Mouse (Mus musculus) kidney, embryonic 15.5 days (tissue): ENCODE measurements around the gene Rimbp2. TPM values are rescaled to one million over a fixed set of nuclear protein-coding genes. Genes with fewer than 3 reads are reported as not detected.

Source experiments
- ATAC-seq: fragments of 200-750 bp; cut with Nextera tagmentation; replicated peaks from 2 replicates; pipeline ENCODE4 v1.8.0; 2017; ENCODE audit warnings: moderate TSS enrichment; ENCODE audit not compliant: low FRiP score
- H3K27ac ChIP-seq: fragments of 300-500 bp; sonication (generic); 2 replicates; pipeline ENCODE4 v1.5.1; 2015; ENCODE audit warnings: mild to moderate bottlenecking, inconsistent platforms
- H3K27me3 ChIP-seq: fragments of 300-500 bp; sonication (generic); 2 replicates; pipeline ENCODE4 v1.6.1; 2015; ENCODE audit warnings: inconsistent platforms
- H3K36me3 ChIP-seq: fragments of 300-500 bp; sonication (generic); 2 replicates; pipeline ENCODE4 v1.6.1; 2015; ENCODE audit warnings: inconsistent platforms
- H3K4me1 ChIP-seq: fragments of 300-500 bp; sonication (generic); 2 replicates; pipeline ENCODE4 v1.6.1; 2015; ENCODE audit warnings: inconsistent platforms
- H3K4me2 ChIP-seq: fragments of 300-500 bp; sonication (generic); 2 replicates; pipeline ENCODE4 v1.6.1; 2015; ENCODE audit warnings: moderate library complexity, mild to moderate bottlenecking, inconsistent platforms
- H3K4me3 ChIP-seq: fragments of 300-500 bp; sonication (generic); replicated peaks from 2 replicates; pipeline ENCODE4 v1.5.1; 2015; ENCODE audit warnings: mild to moderate bottlenecking, inconsistent platforms
- H3K9ac ChIP-seq: fragments of 300-500 bp; sonication (generic); 2 replicates; pipeline ENCODE4 v1.6.1; 2015; ENCODE audit warnings: mild to moderate bottlenecking, inconsistent platforms
- H3K9me3 ChIP-seq: fragments of 300-500 bp; sonication (generic); replicated peaks from 2 replicates; pipeline ENCODE4 v1.6.1; 2016; ENCODE audit warnings: inconsistent platforms
- WGBS: fragments of 180-500 bp; shearing (Covaris S2); methylation state at CpG from one replicate; pipeline ENCODE4 v1.1.7; 2015; ENCODE audit warnings: mixed read lengths; 5-methylcytosine and 5-hydroxymethylcytosine counted together
- polyA plus RNA-seq: library from polyadenylated mRNA; unstranded; fragments of >200 nt; fragmentation: Nextera tagmentation; extraction: Ambion mirVana; gene quantifications from 2 replicates; pipeline ENCODE4 v1.2.1, GENCODE M21; 2015

Rimbp2 gene
- polyA plus RNA-seq, 1 experiment from 2014 or later, result 0.36 TPM

DNA sequence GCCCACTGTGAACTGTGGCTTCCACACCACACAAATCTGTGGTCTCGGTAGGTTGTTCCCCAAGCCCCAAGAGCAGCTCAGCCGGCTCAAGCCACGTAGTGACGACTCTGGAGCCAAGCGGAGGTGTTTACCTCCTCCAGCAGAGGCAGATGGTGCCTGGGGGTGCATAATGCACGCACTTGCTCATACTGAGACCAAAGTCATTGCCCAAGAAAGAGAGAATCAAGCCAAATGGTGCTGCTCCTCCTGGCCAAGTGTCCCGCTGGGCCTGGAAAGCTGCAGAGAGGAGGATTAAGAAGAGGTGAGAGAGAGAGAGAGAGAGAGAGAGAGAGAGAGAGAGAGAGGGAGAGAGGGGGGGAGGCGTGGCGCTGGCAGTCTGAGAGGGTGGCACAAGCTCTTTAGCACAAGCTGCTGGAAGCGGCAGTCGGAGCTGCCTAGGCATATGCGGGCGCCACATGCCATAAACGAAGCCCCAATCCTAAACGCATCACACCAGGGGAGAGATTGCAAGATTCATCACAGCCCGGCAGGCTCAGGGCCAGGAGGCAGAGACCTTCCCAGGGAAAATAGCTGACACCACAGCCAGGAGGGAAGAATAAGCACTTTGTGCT is 75.8 kb downstream of the Rimbp2 start:
- Histone ChIP-seq H3K36me3 (no peaks in the 10 kb centered on the region), H3K4me1 (no peaks in the 10 kb centered on the region), H3K27me3 (peaks cover 10% of the 10 kb centered on the region; the same call in 1 of the 2 replicates), H3K4me3 (no peak overlapping the region), H3K27ac (no peak overlapping the region), H3K9me3 (no peaks in the 10 kb centered on the region), H3K9ac (no peak overlapping the region), H3K4me2 (no peak overlapping the region)
- ATAC-seq, result no peak
- WGBS, result 16% methylated on average over 16 of the region's 16 CpGs

DNA sequence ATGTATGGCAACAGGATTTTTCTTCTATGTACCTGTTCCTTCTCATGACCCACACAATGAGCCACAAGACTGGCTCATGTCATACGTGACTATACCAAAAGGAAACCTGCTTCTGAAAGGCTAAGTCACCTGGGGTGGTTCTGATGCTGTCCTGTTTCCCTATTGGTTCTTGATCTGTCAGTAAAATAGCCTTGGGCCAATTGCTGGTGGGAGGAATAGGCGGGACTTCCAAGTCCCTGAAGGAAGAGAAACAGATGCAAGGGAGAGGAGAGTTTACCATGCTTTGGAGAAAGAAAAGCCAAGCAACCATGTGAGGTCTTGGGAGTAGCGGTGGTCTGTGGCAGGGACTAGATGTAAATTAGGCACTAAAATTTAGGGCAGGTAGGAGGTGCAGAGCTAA is 81.6 kb downstream of the Rimbp2 start:
- no peak for ATAC-seq

DNA sequence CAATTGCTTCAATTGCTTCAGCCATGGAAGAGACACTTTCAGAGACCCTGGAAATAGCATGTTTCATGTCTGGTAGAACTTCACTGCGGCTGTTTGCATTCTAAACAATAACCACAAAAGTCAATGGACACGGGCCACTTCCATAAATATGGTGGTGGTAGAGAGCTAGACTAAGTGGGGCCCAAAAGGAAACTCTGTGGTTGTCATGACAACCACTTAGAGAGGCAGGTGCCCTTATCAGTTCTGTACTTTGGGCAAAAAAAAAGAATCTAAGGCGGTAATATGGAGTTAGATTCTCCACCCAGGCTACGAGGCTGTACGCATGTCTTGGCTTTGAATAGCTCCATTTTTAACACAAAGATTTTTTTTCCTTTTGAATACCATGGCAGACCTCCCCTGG is 86.5 kb downstream of the Rimbp2 start:
- 90% methylated on average over 5 of the region's 5 CpGs for WGBS
- Histone ChIP-seq H3K9ac (no peak overlapping the region), H3K4me1 (no peaks in the 10 kb centered on the region), H3K9me3 (no peaks in the 10 kb centered on the region), H3K27ac (no peak overlapping the region), H3K36me3 (no peaks in the 10 kb centered on the region), H3K4me2 (no peak overlapping the region), H3K27me3 (no peaks in the 10 kb centered on the region), H3K4me3 (no peak overlapping the region)
- no peak for ATAC-seq

More for the DNA sequence above, 81.6 kb downstream of the Rimbp2 start:
- H3K4me3 ChIP-seq, result no peak overlapping the region
- no peaks in the 10 kb centered on the region for H3K4me1 ChIP-seq
- no peaks in the 10 kb centered on the region for H3K27me3 ChIP-seq
- no peaks in the 10 kb centered on the region for H3K9me3 ChIP-seq
- no peak overlapping the region for H3K27ac ChIP-seq
- no peaks in the 10 kb centered on the region for H3K36me3 ChIP-seq
- no peak overlapping the region for H3K4me2 ChIP-seq
- 59% methylated on average over 3 of the region's 3 CpGs for WGBS
- no peak overlapping the region for H3K9ac ChIP-seq

DNA sequence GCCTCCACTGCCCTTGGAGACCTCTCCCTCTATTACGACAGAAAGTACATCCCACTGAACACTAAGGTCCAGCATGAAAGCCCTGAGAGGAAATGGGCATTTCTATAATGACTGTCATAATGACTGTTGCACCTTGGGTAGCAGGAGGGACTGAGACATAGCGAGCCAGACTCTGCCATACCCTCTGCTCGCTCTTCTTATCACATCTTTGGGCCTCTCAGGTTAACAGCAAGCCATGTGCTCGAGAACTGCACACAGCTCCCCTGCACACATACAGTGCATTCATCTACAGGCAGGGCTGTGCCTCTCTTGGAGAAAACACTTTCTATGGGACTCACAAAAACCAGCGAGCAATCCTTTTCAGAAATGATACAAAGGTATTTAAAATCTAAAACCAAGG is 87.0 kb downstream of the Rimbp2 start:
- H3K27ac ChIP-seq, result no peak overlapping the region
- H3K4me3 ChIP-seq, result no peak overlapping the region
- H3K4me1 ChIP-seq, result no peaks in the 10 kb centered on the region
- H3K36me3 ChIP-seq, result no peaks in the 10 kb centered on the region
- no peak for ATAC-seq
- no peak overlapping the region for H3K9ac ChIP-seq
- no peaks in the 10 kb centered on the region for H3K27me3 ChIP-seq
- no peaks in the 10 kb centered on the region for H3K9me3 ChIP-seq
- no peak overlapping the region for H3K4me2 ChIP-seq
- 77% methylated on average over 5 of the region's 5 CpGs for WGBS

DNA sequence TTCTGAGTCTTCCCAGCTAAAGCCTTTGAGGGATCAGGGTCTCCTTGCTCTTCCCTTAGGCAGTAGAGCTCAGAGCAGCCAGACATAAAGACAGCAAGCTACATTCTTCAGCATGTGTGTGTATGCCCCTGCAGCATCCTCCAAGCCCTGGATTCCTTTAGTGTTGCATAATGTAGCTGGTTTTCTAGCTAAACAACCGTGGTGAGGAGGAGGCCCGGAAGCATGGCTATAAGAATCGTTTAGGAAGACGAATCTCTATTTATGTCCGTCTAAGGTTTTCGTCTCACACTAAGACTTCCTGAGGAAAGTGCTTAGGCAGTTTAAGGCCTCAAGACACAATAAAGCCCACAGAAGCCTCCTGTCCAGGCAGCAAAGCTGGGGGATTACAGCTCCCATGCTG is 89.8 kb downstream of the Rimbp2 start:
- 34% methylated on average over 6 of the region's 6 CpGs for WGBS

DNA sequence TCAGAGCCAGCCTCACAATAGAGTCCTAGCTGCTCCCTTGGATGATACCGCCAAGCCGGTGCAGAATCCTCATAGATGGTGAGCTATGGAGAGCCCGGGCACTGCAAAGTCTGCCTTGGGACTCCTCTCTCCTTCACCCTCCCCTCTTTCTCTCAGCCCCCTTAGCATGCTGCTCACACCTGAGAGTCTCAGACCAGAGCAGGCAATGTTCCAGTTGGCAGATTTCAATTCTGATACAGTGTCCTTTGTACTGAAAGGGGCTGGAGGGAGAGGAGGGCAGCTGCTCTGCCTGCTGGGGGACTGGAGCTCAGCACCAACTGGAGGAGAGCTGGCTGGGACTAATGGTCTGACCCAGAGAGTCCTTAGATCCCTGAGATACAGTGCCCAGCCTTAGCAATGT is 92.4 kb downstream of the Rimbp2 start:
- Histone ChIP-seq H3K4me1 (no peaks in the 10 kb centered on the region), H3K36me3 (no peaks in the 10 kb centered on the region), H3K27ac (no peak overlapping the region), H3K9ac (no peak overlapping the region), H3K27me3 (no peaks in the 10 kb centered on the region), H3K4me2 (no peak overlapping the region), H3K4me3 (no peak overlapping the region), H3K9me3 (no peaks in the 10 kb centered on the region)
- ATAC-seq, result no peak
- 87% methylated on average over 3 of the region's 3 CpGs for WGBS

More for the DNA sequence above, 89.8 kb downstream of the Rimbp2 start:
- Histone ChIP-seq H3K4me2 (no peak overlapping the region), H3K9ac (no peak overlapping the region), H3K36me3 (no peaks in the 10 kb centered on the region), H3K4me3 (no peak overlapping the region), H3K27ac (no peak overlapping the region), H3K27me3 (no peaks in the 10 kb centered on the region), H3K4me1 (no peaks in the 10 kb centered on the region), H3K9me3 (no peaks in the 10 kb centered on the region)
- ATAC-seq, result no peak

- H3K4me3 ChIP-seq, result no peak overlapping the region
- no peak overlapping the region for H3K4me2 ChIP-seq
- 54% methylated on average over 6 of the region's 6 CpGs for WGBS
- no peaks in the 10 kb centered on the region for H3K9me3 ChIP-seq
- no peaks in the 10 kb centered on the region for H3K27me3 ChIP-seq
- no peaks in the 10 kb centered on the region for H3K36me3 ChIP-seq
- H3K27ac ChIP-seq, result no peak overlapping the region
- ATAC-seq, result no peak
- no peak overlapping the region for H3K9ac ChIP-seq
- no peaks in the 10 kb centered on the region for H3K4me1 ChIP-seq
Measured at GRCm38 (mm10) chr5:128852791-128853190, 100.5 kb downstream of the Rimbp2 start.

DNA sequence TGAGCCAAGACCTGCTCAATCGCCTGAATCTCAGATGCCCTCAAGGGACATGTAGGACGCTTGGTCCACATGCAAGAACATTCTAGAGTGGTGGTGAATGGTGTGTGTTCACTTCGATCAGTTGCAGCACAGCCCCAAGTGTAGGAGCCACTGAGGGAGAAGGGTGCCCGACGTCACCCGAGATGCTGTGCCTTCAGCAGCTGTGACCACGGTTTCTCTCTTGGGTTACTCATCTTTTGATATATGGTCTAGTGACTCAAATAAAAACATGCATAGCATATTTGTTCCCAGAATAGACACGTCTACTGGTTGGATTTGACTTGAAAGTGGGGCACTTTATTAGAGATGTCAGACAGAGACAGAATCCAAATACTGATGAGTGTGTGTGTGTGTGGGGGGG is 105.5 kb downstream of the Rimbp2 start:
- H3K9ac ChIP-seq, result no peak overlapping the region
- no peaks in the 10 kb centered on the region for H3K27me3 ChIP-seq
- ATAC-seq, result no peak
- no peak overlapping the region for H3K4me3 ChIP-seq
- 72% methylated on average over 8 of the region's 8 CpGs for WGBS
- H3K36me3 ChIP-seq, result no peaks in the 10 kb centered on the region
- no peaks in the 10 kb centered on the region for H3K4me1 ChIP-seq
- H3K9me3 ChIP-seq, result 0 out of 2 replicates have a peak, but pooled peaks cover 3% of the 10 kb centered on the region
- no peak overlapping the region for H3K4me2 ChIP-seq
- no peak overlapping the region for H3K27ac ChIP-seq

GRCm38 (mm10) chr5:128846433-128847040 is 106.7 kb downstream of the Rimbp2 start:
- H3K4me1 ChIP-seq, result no peaks in the 10 kb centered on the region
- WGBS, result 80% methylated on average over 12 of the region's 12 CpGs
- H3K27me3 ChIP-seq, result no peaks in the 10 kb centered on the region
- no peak for ATAC-seq
- no peak overlapping the region for H3K9ac ChIP-seq
- no peaks in the 10 kb centered on the region for H3K36me3 ChIP-seq
- H3K4me3 ChIP-seq, result no peak overlapping the region
- no peak overlapping the region for H3K4me2 ChIP-seq
- H3K27ac ChIP-seq, result no peak overlapping the region
- 0 out of 2 replicates have a peak, but pooled peaks cover 3% of the 10 kb centered on the region for H3K9me3 ChIP-seq

DNA sequence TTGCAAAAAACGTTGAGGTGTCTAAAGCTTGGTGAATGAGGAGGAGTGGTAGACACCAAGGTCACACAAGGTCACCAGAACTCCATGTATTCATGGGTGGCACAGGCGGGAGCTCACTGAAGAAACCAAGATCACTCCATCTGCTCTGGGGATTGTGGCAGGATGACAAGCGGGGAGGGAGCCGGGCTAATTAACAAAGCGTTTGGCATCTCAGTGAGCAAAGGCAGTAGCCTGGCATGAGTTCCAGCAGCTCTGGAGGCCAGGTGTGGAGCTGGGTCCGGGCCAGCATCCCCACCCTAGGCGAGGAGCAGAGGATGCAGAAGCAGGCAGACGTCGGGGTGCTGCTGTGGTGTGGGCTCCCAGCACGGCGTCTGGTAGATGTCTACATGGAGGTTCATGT is 108.3 kb downstream of the Rimbp2 start:
- H3K36me3 ChIP-seq, result no peaks in the 10 kb centered on the region
- 0 out of 2 replicates have a peak, but pooled peaks cover 3% of the 10 kb centered on the region for H3K9me3 ChIP-seq
- H3K9ac ChIP-seq, result no peak overlapping the region
- no peak overlapping the region for H3K27ac ChIP-seq
- no peaks in the 10 kb centered on the region for H3K4me1 ChIP-seq
- no peak overlapping the region for H3K4me2 ChIP-seq
- no peak overlapping the region for H3K4me3 ChIP-seq
- H3K27me3 ChIP-seq, result no peaks in the 10 kb centered on the region
- WGBS, result 80% methylated on average over 11 of the region's 11 CpGs
- ATAC-seq, result no peak

DNA sequence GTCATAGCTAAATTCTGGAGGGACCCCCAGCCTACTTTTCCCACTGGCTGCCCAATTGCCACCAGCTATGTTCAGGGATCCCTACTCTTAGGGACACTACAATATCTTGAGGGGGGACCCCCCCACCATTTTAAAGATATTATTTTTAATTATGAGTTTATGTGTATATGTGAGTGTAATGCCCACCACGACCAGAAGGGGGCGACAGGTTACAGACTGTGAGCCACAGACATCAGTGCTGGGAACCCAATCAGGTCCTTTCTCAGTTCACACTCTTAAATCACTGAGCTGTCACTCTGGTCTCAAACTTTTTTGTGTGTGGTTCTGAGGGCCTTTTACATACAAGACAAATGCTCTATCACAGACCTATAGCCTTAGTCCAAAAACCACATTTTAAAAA is 109.3 kb downstream of the Rimbp2 start:
- Histone ChIP-seq H3K27ac (no peak overlapping the region), H3K4me2 (no peak overlapping the region), H3K9me3 (0 out of 2 replicates have a peak, but pooled peaks cover 3% of the 10 kb centered on the region), H3K4me3 (no peak overlapping the region), H3K4me1 (no peaks in the 10 kb centered on the region), H3K27me3 (no peaks in the 10 kb centered on the region), H3K36me3 (no peaks in the 10 kb centered on the region), H3K9ac (no peak overlapping the region)
- no peak for ATAC-seq
- WGBS, result 58% methylated on average over 2 of the region's 2 CpGs

DNA sequence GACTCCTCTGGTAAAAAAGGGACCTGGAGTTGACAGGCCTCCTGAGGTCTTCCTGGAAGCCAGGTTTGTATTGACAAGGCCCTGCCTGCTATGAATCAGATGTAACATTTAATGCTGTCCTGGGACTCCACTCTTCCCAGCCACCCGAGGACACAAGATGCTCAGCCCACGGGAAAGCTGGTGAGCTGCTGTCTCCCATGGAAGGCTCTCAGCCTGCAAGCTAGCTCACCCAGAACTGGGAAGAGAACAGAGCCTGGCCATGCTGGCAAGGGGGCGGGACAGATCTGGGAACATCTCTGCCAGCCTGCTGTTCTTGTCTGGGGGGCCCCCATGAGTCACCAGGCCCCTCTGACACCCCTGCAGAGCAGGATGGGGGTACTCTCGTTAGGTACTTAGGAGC is 111.7 kb downstream of the Rimbp2 start:
- Histone ChIP-seq H3K4me3 (no peak overlapping the region), H3K36me3 (no peaks in the 10 kb centered on the region), H3K4me2 (no peak overlapping the region), H3K9ac (no peak overlapping the region), H3K27ac (no peak overlapping the region), H3K4me1 (no peaks in the 10 kb centered on the region), H3K9me3 (0 out of 2 replicates have a peak, but pooled peaks cover 3% of the 10 kb centered on the region), H3K27me3 (no peaks in the 10 kb centered on the region)
- WGBS, result 53% methylated on average over 4 of the region's 4 CpGs
- no peak for ATAC-seq

DNA sequence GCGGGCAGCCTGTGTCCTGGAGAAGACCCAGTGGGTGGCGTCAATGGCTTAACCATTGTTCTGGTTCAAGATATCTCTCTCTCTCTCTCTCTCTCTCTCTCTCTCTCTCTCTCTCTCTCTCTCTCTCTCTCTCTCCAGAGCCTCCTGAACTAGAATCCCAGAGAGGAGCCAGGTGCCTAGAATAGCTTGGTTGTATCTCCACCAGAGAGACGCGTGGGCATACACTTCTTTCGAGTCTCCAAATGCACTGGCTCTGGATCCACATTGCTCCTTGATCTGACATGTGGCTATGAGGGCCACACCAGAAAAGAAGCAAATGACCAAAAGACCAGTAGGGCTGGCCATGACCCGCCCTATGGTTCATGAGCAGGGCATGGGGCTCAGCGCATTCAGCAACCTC is 116.2 kb downstream of the Rimbp2 start:
- no peak overlapping the region for H3K9ac ChIP-seq
- WGBS, result 93% methylated on average over 7 of the region's 7 CpGs

More for the DNA sequence above, 116.2 kb downstream of the Rimbp2 start:
- no peaks in the 10 kb centered on the region for H3K9me3 ChIP-seq
- no peak for ATAC-seq
- H3K4me1 ChIP-seq, result no peaks in the 10 kb centered on the region
- H3K4me3 ChIP-seq, result no peak overlapping the region
- no peak overlapping the region for H3K27ac ChIP-seq
- no peaks in the 10 kb centered on the region for H3K27me3 ChIP-seq
- H3K36me3 ChIP-seq, result no peaks in the 10 kb centered on the region
- H3K4me2 ChIP-seq, result no peak overlapping the region
